Comparison of ENCODE assay signal across 9 mouse cellular contexts in the genomic region with DNA sequence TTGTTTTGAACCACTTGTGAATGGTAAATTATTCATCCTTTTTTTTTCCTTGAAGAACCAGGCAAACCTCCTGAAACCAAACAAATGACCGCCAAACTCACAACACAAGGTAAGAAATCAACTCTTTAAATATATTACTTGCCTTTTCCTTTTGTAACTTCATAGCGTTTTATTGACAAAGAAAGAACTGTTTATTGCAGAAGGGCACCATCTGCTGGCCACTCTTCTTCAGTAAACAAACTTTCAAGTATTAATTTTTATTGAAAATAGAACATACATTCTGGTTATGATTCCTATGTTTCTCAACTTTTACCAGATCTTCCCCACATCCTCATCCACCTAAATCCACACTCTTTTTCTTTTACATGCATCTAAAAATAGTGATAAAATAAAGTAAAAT.
DNase-seq lines count a peak whose midpoint lies in the region; ATAC-seq and TF ChIP-seq lines count a peak whose summit lies in the region.
"Had no signal": no experiment of that assay in that cellular context is flagged by ENCODE, and none has a peak within 500 bp of the region (broad histone marks: within the 10 kb centered on the region; RNA-seq: fewer than 3 reads in every experiment).

No protein-coding gene starts in this region.

- no peak for ATAC-seq in hindbrain, postnatal 0 days
- ATAC-seq in hindbrain, embryonic 16.5 days, result no peak
- ATAC-seq in frontal cortex, adult (ENCODE audit: low TSS enrichment), result no peak

- no peak overlapping the region for H3K27ac ChIP-seq in hindbrain, postnatal 0 days
- no peak overlapping the region for H3K27ac ChIP-seq in hindbrain, embryonic 16.5 days (ENCODE audit: low read depth, low read length)
- H3K27ac ChIP-seq: midbrain, embryonic 12.5 days had no signal

- WGBS in hindbrain, postnatal 0 days, result 28% methylated on average over 2 of the region's 2 CpGs
- WGBS in hindbrain, embryonic 16.5 days, result 26% methylated on average over 2 of the region's 2 CpGs

- H3K4me1 ChIP-seq in hindbrain, postnatal 0 days (ENCODE audit: insufficient read depth, low read length), result no peaks in the 10 kb centered on the region
- H3K4me1 ChIP-seq in hindbrain, embryonic 16.5 days (ENCODE audit: control insufficient read depth, insufficient read depth, low read depth, low read length), result no peaks in the 10 kb centered on the region
- H3K4me1 ChIP-seq: midbrain, embryonic 12.5 days had no signal

- no peaks in the 10 kb centered on the region for H3K27me3 ChIP-seq in hindbrain, postnatal 0 days (ENCODE audit: insufficient read depth, low read length)
- no peaks in the 10 kb centered on the region for H3K27me3 ChIP-seq in hindbrain, embryonic 16.5 days (replicated peaks; ENCODE audit: control insufficient read depth, insufficient read depth, low read length)
- H3K27me3 ChIP-seq: midbrain, embryonic 12.5 days had no signal

- peak; percentile 75 for DNase-seq in hindbrain, postnatal 0 days (ENCODE audit: low spot score)
- peak; percentile 22 for DNase-seq in urinary bladder, postnatal 14 days (ENCODE audit: low spot score)
- DNase-seq in urinary bladder, adult 2 months (ENCODE audit: low spot score), result no peak
- DNase-seq in heart, postnatal 14 days, result peak; percentile 6 to 44
- peak; percentile 22 for DNase-seq in telencephalon, adult 2 months (ENCODE audit: low read depth, low spot score)
- DNase-seq in gastrocnemius, adult 8-10 months (ENCODE audit: low spot score in 2 of 2), result no peak

- H3K9ac ChIP-seq in hindbrain, postnatal 0 days (replicated peaks; ENCODE audit: low read length), result no peak overlapping the region
- H3K9ac ChIP-seq in hindbrain, embryonic 16.5 days (ENCODE audit: low read depth, low read length), result no peak overlapping the region
- H3K9ac ChIP-seq: midbrain, embryonic 12.5 days had no signal

- no peaks in the 10 kb centered on the region for H3K36me3 ChIP-seq in hindbrain, postnatal 0 days (ENCODE audit: insufficient read depth, low read length)
- H3K36me3 ChIP-seq in hindbrain, embryonic 16.5 days (ENCODE audit: control insufficient read depth, insufficient read depth, low read length), result no peaks in the 10 kb centered on the region
- H3K36me3 ChIP-seq: midbrain, embryonic 12.5 days had no signal

- no peaks in the 10 kb centered on the region for H3K9me3 ChIP-seq in hindbrain, postnatal 0 days (ENCODE audit: low read length)
- no peaks in the 10 kb centered on the region for H3K9me3 ChIP-seq in hindbrain, embryonic 16.5 days (ENCODE audit: control insufficient read depth, low read length)
- H3K9me3 ChIP-seq: midbrain, embryonic 12.5 days had no signal

- no peak overlapping the region for H3K4me2 ChIP-seq in hindbrain, postnatal 0 days (ENCODE audit: low read depth, low read length)
- H3K4me2 ChIP-seq in hindbrain, embryonic 16.5 days (ENCODE audit: low read length), result no peak overlapping the region
- H3K4me2 ChIP-seq: midbrain, embryonic 12.5 days had no signal

- intact Hi-C loops in heart, postnatal 14 days (cut with DNase I), result loop anchor here (10.0 kb wide), 2 partner anchors 90 to 600 kb away; no protein-coding TSS in a partner anchor

- TF ChIP-seq CTCF in hindbrain, postnatal 0 days (IDR thresholded peaks at IDR 0.05; ENCODE audit: low read depth), result peak; percentile 70

- no peak overlapping the region for H3K4me3 ChIP-seq in hindbrain, postnatal 0 days (ENCODE audit: low read length)
- no peak overlapping the region for H3K4me3 ChIP-seq in hindbrain, embryonic 16.5 days (ENCODE audit: low read length)
- H3K4me3 ChIP-seq: midbrain, embryonic 12.5 days had no signal

Comparison
In these comparisons a context has a peak if more than half of its experiments do, and no peak if none do; other contexts are left out.
1. DNase-seq: peak in hindbrain, postnatal 0 days (single experiment), urinary bladder, postnatal 14 days (single experiment), heart, postnatal 14 days (2 of 2) and telencephalon, adult 2 months (single experiment); none in urinary bladder, adult 2 months (single experiment) and gastrocnemius, adult 8-10 months (0 of 2).